Mouse (Mus musculus) embryonic fibroblast, embryonic 13.5 days (primary cell): ENCODE data around the gene Gm49510.

Experiments used
- CTCF ChIP-seq: IDR thresholded peaks from 2 replicates; pipeline ENCODE4 v1.5.1; 2011; ENCODE audit warnings: mild to moderate bottlenecking, control low read depth, low read length, moderate library complexity, borderline replicate concordance; ENCODE audit not compliant: insufficient read depth
- POLR2A ChIP-seq: IDR thresholded peaks from 2 replicates; pipeline ENCODE4 v1.6.1; 2011; ENCODE audit warnings: low read depth, mild to moderate bottlenecking, control low read depth, low read length, moderate library complexity

GRCm38 (mm10) chr15:78947657-78948056, 48.2 kb downstream of the Gm49510 start, which contains the start of gene Triobp:
- TF ChIP-seq CTCF, result no peak
- TF ChIP-seq POLR2A, result peak; percentile 66
